Comparison of ENCODE assay signal across 19 mouse cellular contexts in genomic region chr17:25063261-25063660, GRCm38 (mm10). TPM values are rescaled to one million over a fixed set of nuclear protein-coding genes. Genes with fewer than 3 reads are reported as not detected.
A peak's percentile ranks its signal among the peaks of the same experiment; 100 is the strongest.
DNase-seq lines count a peak whose midpoint lies in the region; ATAC-seq and TF ChIP-seq lines count a peak whose summit lies in the region.
"Had no signal": no experiment of that assay in that cellular context is flagged by ENCODE, and none has a peak within 500 bp of the region (broad histone marks: within the 10 kb centered on the region; RNA-seq: fewer than 3 reads in every experiment).

No protein-coding gene starts in this region.

- intact Hi-C loops in heart, adult 2 months (cut with DNase I): loop anchor here (2.0 to 5.0 kb wide), 2 partner anchors 14 to 46 kb away; partner anchors contain the start of genes Cramp1l and Ift140

- H3K27me3 ChIP-seq in heart, adult 2 months (ENCODE audit: control insufficient read depth, insufficient read depth, low read length): no peaks in the 10 kb centered on the region
- no peaks in the 10 kb centered on the region for H3K27me3 ChIP-seq in heart, embryonic 16.5 days (ENCODE audit: control insufficient read depth, insufficient read depth, low read length)
- H3K27me3 ChIP-seq: embryonic facial prominence, embryonic 13.5 days; forebrain, embryonic 12.5 days; hindbrain, embryonic 15.5 days had no signal

- H3K27ac ChIP-seq in heart, adult 2 months: peak overlapping the region; percentile 96
- peak overlapping the region; percentile 75 for H3K27ac ChIP-seq in heart, embryonic 16.5 days (ENCODE audit: low read length)
- peak overlapping the region; percentile 51 for H3K27ac ChIP-seq in layer of hippocampus, adult 2 months
- H3K27ac ChIP-seq: embryonic facial prominence, embryonic 13.5 days; forebrain, embryonic 12.5 days; hindbrain, embryonic 15.5 days had no signal

- no peak for TF ChIP-seq POLR2A in heart, adult 2 months (IDR thresholded peaks at IDR 0.05; ENCODE audit: insufficient read depth, low read depth, low read length)

- H3K4me3 ChIP-seq in heart, adult 2 months: no peak overlapping the region; the same call in 1 of the 2 replicates
- H3K4me3 ChIP-seq in heart, embryonic 16.5 days (ENCODE audit: low read length): no peak overlapping the region
- H3K4me3 ChIP-seq in layer of hippocampus, adult 2 months: no peak overlapping the region
- H3K4me3 ChIP-seq: embryonic facial prominence, embryonic 13.5 days; forebrain, embryonic 12.5 days; hindbrain, embryonic 15.5 days had no signal

- H3K36me3 ChIP-seq in heart, adult 2 months (ENCODE audit: control insufficient read depth, insufficient read depth, low read length): peaks cover 33% of the 10 kb centered on the region
- H3K36me3 ChIP-seq in heart, embryonic 16.5 days (ENCODE audit: control insufficient read depth, insufficient read depth): peaks cover 3% of the 10 kb centered on the region

- H3K9me3 ChIP-seq in heart, embryonic 16.5 days (replicated peaks; ENCODE audit: control insufficient read depth, low read length): no peaks in the 10 kb centered on the region
- H3K9me3 ChIP-seq: embryonic facial prominence, embryonic 13.5 days; forebrain, embryonic 12.5 days; hindbrain, embryonic 15.5 days had no signal

- H3K4me1 ChIP-seq in heart, adult 2 months (ENCODE audit: control insufficient read depth, insufficient read depth, low read length): peaks cover 40% of the 10 kb centered on the region
- peaks cover 23% of the 10 kb centered on the region for H3K4me1 ChIP-seq in heart, embryonic 16.5 days (ENCODE audit: control insufficient read depth, insufficient read depth, low read length)
- H3K4me1 ChIP-seq: embryonic facial prominence, embryonic 13.5 days; forebrain, embryonic 12.5 days; hindbrain, embryonic 15.5 days had no signal

- H3K4me2 ChIP-seq in heart, embryonic 16.5 days (ENCODE audit: low read depth, low read length): no peak overlapping the region
- H3K4me2 ChIP-seq: embryonic facial prominence, embryonic 13.5 days; forebrain, embryonic 12.5 days; hindbrain, embryonic 15.5 days had no signal

- TF ChIP-seq CTCF in heart, adult 2 months (IDR thresholded peaks at IDR 0.05): no peak
- no peak for TF ChIP-seq CTCF in layer of hippocampus, adult 2 months (conservative IDR thresholded peaks at IDR 0.05)

- DNase-seq in heart, adult 2 months: no peak
- no peak for DNase-seq in heart, adult 8-10 months (ENCODE audit: low spot score)
- no peak for DNase-seq in heart, adult 18-20 months
- no peak for DNase-seq in layer of hippocampus, adult 2 months (ENCODE audit: low spot score in 2 of 2)
- DNase-seq in layer of hippocampus, postnatal 10 days (ENCODE audit: low spot score in 2 of 2): no peak
- no peak for DNase-seq in layer of hippocampus, adult 9-11 months
- DNase-seq: adrenal gland, postnatal 14 days; cerebellum, adult 9-11 months; cerebellum, postnatal 36 days; gastrocnemius, postnatal 36 days had no signal

- 76% methylated on average over 4 of the region's 4 CpGs for WGBS in heart, adult 2 months
- 86% methylated on average over 4 of the region's 4 CpGs for WGBS in heart, embryonic 16.5 days

- ATAC-seq in heart, embryonic 16.5 days (replicated peaks; ENCODE audit: extremely low read depth, insufficient read depth, low FRiP score): no peak
- ATAC-seq: forebrain, embryonic 16.5 days had no signal

- no peak overlapping the region for H3K9ac ChIP-seq in heart, adult 2 months (ENCODE audit: low read depth, low read length)
- no peak overlapping the region for H3K9ac ChIP-seq in heart, embryonic 16.5 days (ENCODE audit: low read length)
- H3K9ac ChIP-seq: embryonic facial prominence, embryonic 13.5 days; forebrain, embryonic 12.5 days; hindbrain, embryonic 15.5 days had no signal

- no peak for TF ChIP-seq EP300 in heart, adult 2 months (IDR thresholded peaks at IDR 0.05; ENCODE audit: insufficient read depth, low read depth, low read length)

- no peaks in the 10 kb centered on the region for H3K79me2 ChIP-seq in heart, adult 2 months (replicated peaks; ENCODE audit: control insufficient read depth, insufficient read depth, low read length)

RNA-seq across cellular contexts. Expression of gene Tmem204, which starts 20.1 kb away (rescaled TPM):
- total RNA-seq in heart, adult 2 months (2021): 10 to 100 TPM; 40.0 to 45.1 TPM
- polyA plus RNA-seq in heart, adult 2 months (2012; rRNA removed): 77.3 and 82.0 TPM in 2 replicates
- 10 to 100 TPM; 29.7 to 45.6 (median 39.3) TPM for total RNA-seq in heart, adult 8-10 months (2022)
- 26.7 and 36.1 TPM in 2 replicates for polyA plus RNA-seq in heart, embryonic 16.5 days (2015; fragmentation: Nextera tagmentation; extraction: Ambion mirVana)
- 10 to 100 TPM; 41.5 to 48.0 TPM for total RNA-seq in heart, adult 18-20 months (2021)
- total RNA-seq in layer of hippocampus, adult 2 months (2021): 1 to 10 TPM; 8.2 to 8.8 TPM
- 1 to 10 TPM; 7.4 to 7.9 TPM for total RNA-seq in layer of hippocampus, postnatal 10 days (2021)
- total RNA-seq: MEL had no signal

RNA-seq across cellular contexts. Expression of gene Ift140, which starts 47.4 kb away (rescaled TPM):
- total RNA-seq in heart, adult 2 months (2021): 1 to 10 TPM; 3.1 to 5.0 TPM
- polyA plus RNA-seq in heart, adult 2 months (2012; rRNA removed): 4.6 and 5.2 TPM in 2 replicates
- total RNA-seq in heart, adult 8-10 months (2022): 1 to 10 TPM; 3.5 to 6.3 (median 4.5) TPM
- polyA plus RNA-seq in heart, embryonic 16.5 days (2015; fragmentation: Nextera tagmentation; extraction: Ambion mirVana): 11.6 TPM in 2 replicates
- 1 to 10 TPM; 3.5 to 5.5 TPM for total RNA-seq in heart, adult 18-20 months (2021)
- total RNA-seq in layer of hippocampus, adult 2 months (2021): 10 to 100 TPM; 23.5 to 25.0 TPM
- 10 to 100 TPM; 25.6 to 30.1 TPM for total RNA-seq in layer of hippocampus, postnatal 10 days (2021)

RNA-seq across cellular contexts. Expression of gene Cramp1l, which starts 47.7 kb away (rescaled TPM):
- total RNA-seq in heart, adult 2 months (2021): 1 to 10 TPM; 9.4 to 9.8 TPM
- polyA plus RNA-seq in heart, adult 2 months (2012; rRNA removed): 9.6 and 13.7 TPM in 2 replicates
- 10 to 100 TPM in 1 of 4 experiments, 1 to 10 TPM in 3; 9.4 to 11.3 (median 9.6) TPM for total RNA-seq in heart, adult 8-10 months (2022)
- 3.9 and 4.2 TPM in 2 replicates for polyA plus RNA-seq in heart, embryonic 16.5 days (2015; fragmentation: Nextera tagmentation; extraction: Ambion mirVana)
- 10 to 100 TPM in 1 of 2 experiments, 1 to 10 TPM in 1; 9.5 to 10.7 TPM for total RNA-seq in heart, adult 18-20 months (2021)
- total RNA-seq in layer of hippocampus, adult 2 months (2021): 10 to 100 TPM; 25.2 to 30.7 TPM
- total RNA-seq in layer of hippocampus, postnatal 10 days (2021): 10 to 100 TPM; 27.2 to 28.9 TPM

RNA-seq across cellular contexts. Expression of gene Telo2, which starts 52.5 kb away (rescaled TPM):
- 10 to 100 TPM; 12.1 to 13.5 TPM for total RNA-seq in heart, adult 2 months (2021)
- polyA plus RNA-seq in heart, adult 2 months (2012; rRNA removed): 12.7 and 15.5 TPM in 2 replicates
- 10 to 100 TPM; 10.8 to 15.7 (median 13.5) TPM for total RNA-seq in heart, adult 8-10 months (2022)
- 31.3 and 31.7 TPM in 2 replicates for polyA plus RNA-seq in heart, embryonic 16.5 days (2015; fragmentation: Nextera tagmentation; extraction: Ambion mirVana)
- 10 to 100 TPM; 11.1 to 14.5 TPM for total RNA-seq in heart, adult 18-20 months (2021)
- 10 to 100 TPM; 36.9 to 42.8 TPM for total RNA-seq in layer of hippocampus, adult 2 months (2021)
- 10 to 100 TPM; 36.5 to 43.3 TPM for total RNA-seq in layer of hippocampus, postnatal 10 days (2021)

RNA-seq across cellular contexts. Expression of gene Ptx4, which starts 57.3 kb away (rescaled TPM):
- 1 to 10 TPM; 5.4 to 5.8 TPM for total RNA-seq in heart, adult 2 months (2021)
- 0.16 and 0.26 TPM in 2 replicates for polyA plus RNA-seq in heart, adult 2 months (2012; rRNA removed)
- 1 to 10 TPM; 3.4 to 7.7 (median 4.5) TPM for total RNA-seq in heart, adult 8-10 months (2022)
- 0.20 and 0.24 TPM in 2 replicates for polyA plus RNA-seq in heart, embryonic 16.5 days (2015; fragmentation: Nextera tagmentation; extraction: Ambion mirVana)
- 1 to 10 TPM; 2.5 to 3.0 TPM for total RNA-seq in heart, adult 18-20 months (2021)
- 1 to 10 TPM; 2.6 to 2.8 TPM for total RNA-seq in layer of hippocampus, adult 2 months (2021)
- total RNA-seq in layer of hippocampus, postnatal 10 days (2021): 1 to 10 TPM in 1 of 2 experiments, under 1 TPM in 1; 0.89 to 1.4 TPM
- total RNA-seq: adrenal gland, adult 18-20 months; adrenal gland, postnatal 14 days; MEL had no signal
- polyA plus RNA-seq: C2C12; forebrain, embryonic 16.5 days; hindbrain, embryonic 11.5 days; hindbrain, embryonic 15.5 days had no signal
